Mouse (Mus musculus) urinary bladder, postnatal 25 days (tissue): ENCODE results near the gene Baz1a.
A peak's percentile ranks its signal among the peaks of the same experiment; 100 is the strongest.
"Not testable (repeated sequence)": the region's sequence is repeated elsewhere in the genome, so short reads cannot be mapped to it uniquely, and the experiment has no call there.

Experiments
- DNase-seq: peaks from one replicate; pipeline ENCODE4 v3.0.0; 2022; ENCODE audit warnings: low spot score

Baz1a gene

DNA sequence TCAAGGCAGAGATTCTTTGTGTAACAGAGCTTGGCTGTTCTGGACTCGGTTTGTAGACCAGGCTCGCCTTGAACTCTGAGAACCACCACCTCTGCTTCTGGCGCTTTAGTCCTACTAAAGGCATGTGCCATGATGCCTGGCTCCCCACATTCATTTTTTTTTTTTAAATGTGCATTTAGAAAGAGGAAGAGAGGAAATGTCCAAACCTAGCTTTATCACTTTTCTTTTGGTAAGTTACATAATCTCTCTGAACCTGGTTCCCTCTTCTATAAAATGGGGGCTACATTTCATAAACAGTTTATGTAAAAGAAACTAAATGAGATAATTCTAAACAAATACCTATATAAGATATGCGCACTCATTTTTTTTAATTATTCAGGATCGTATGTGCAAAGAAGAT, 33.2 kb downstream of the Baz1a start:
- DNase-seq: no peak

DNA sequence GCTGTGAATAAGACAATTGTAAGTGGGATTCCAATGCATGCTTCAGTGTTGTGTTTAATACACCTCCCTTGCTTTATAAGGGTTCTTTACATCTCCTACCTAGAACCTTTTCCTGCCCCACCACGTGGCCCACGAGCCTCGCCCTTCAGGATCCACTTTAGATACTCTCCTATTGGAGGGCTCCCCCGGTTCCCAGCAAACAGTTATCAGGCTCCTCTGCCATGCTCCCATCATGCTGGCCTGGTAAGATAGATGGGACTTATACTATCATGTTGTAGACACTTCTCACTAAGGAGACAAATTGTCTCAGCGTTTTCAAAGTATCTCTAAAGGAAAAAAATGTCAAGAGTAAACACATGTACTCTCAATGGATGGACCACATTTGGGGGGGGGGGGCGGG, 33.6 kb downstream of the Baz1a start:
- no peak for DNase-seq

DNA sequence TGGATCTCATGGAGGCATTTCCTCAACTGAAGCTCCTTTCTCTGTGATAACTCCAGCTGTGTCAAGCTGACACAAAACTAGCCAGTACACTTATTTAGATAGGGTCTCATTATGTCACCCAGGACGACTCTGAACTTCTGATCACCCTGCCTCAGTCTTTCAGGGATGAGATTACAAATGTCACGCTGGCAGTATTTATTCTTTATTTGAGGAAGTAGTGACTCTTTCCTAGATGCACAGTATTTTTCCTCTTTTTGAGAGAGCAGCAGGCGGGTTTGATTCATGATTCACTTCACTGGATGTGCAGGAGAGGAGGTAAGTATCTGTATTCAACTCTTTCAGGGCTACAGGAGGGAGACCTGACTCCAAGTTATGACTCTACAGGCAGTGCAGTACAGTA, 45.1 kb downstream of the Baz1a start:
- no peak for DNase-seq

DNA sequence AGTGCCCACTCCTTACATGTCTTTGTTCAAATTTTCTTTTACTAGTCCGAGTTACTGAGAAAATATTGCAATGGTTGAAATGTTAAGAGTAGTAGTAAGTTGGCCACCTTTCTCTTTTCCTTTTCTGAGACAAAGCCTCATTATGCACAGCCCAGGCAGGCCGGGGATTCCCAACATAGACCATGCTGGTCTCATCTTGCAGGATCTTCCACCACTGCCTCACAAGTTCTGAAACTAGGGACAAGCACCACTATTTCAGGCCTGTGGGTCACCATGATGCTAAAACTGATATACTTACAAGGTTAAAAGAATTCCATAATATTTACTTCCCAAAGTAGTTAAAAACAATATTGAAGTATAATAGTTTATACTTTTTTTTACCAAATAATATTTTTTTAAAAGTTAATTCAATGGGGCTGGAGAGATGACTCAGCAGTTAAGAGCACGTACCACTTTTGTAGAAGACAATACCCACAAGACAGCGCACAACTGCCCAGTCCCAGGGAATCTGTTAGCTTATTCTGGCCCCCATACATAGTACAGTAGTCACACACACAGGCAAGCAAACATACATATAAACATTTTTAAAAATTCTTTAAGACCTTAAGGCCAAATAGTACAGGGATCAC, 48.5 kb downstream of the Baz1a start:
- no peak for DNase-seq

DNA sequence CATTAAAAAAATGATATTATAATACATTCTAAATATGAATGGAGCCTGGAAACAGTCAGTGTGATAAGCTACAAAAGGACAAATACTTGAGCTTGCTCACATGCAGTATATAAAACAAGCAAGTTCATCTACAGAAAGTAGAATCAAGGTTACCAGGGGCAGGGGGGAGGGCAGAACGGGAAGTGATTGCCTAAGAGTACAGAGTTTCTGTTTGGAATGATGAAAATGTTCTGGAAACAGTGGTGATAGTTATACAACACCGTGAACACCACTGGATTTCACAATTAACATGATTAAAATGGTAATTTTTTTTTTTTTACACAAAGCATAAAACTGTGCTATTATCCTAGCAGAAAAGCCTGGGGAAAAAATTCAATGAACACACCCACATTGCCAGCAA, 54.6 kb downstream of the Baz1a start:
- DNase-seq: no peak

DNA sequence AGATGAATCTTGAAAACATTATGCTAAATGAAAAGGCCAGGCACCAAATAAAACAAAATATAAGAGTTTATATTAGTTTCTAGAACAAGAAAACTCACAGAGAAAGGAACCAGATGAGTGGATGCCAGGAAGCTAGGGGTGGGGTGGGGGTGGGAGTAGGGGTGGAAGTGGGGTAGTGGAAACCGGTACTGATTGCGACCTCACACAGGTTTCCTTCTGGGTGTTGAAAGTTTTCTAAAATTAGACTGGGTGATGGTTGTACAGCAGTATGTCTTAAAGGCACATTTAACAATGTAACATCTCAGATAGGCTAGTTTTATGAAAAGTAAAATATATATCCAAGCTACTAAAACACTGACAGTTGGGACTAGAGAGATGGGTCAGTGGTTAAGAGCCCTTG, 57.2 kb downstream of the Baz1a start:
- no peak for DNase-seq

DNA sequence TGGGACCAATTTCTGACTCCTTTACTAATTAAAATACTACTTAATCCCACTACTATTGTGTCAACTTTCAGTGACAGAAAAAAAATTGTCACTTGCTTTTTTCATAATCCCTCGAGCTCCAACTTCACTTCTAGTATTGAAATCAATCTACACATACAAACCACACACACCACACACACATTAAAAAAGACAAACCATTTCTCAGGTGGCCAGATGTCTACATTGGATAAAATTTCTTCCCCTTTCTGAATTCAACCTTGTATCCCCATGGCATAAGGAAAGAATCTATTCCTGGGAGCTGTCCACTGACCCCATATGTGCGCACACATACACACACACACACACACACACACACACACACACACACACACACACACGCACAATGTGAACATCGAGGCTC, 57.7 kb downstream of the Baz1a start:
- no peak for DNase-seq

DNA sequence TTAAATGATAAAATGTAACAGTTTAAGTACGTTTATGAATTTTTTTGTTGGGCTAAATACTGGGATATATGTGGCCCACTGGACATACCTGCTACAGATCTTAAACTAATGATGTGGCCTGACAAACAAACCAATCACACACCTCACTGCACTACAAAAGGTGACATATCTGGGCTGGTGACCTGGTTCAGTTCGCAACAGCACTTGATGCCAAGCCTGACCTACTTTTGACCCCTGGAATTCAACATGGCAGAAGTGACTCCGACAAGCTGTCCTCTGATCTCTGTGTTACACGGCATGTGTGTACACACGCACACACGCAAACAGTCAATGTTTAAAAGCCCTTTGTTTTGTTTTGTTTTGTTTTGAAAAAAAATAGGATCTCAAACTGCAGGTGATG, 68.0 kb downstream of the Baz1a start:
- DNase-seq: no peak

DNA sequence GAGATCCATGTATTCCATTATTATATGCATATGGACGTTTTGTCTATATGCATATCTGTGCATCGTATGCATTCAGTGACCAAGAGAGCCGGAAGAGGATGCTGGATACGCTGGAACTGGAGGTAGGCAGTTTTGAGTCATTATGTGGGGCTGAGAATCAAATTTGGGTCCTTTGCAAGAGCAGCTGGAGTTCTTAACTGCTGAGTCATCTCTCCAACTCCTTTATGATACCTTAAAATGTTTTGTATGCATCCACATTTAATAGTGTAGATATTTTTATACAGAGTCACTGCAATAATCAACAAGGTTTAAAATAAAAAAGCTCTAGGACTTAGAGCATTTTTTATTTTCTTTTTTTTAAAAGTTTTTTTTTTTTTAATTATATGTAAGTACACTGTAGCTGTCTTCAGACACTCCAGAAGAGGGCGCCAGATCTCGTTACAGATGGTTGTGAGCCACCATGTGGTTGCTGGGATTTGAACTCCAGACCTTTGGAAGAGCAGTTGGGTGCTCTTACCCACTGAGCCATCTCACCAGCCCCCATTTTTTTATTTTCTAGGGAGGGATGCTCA, 71.5 kb downstream of the Baz1a start:
- not testable (repeated sequence) for DNase-seq

DNA sequence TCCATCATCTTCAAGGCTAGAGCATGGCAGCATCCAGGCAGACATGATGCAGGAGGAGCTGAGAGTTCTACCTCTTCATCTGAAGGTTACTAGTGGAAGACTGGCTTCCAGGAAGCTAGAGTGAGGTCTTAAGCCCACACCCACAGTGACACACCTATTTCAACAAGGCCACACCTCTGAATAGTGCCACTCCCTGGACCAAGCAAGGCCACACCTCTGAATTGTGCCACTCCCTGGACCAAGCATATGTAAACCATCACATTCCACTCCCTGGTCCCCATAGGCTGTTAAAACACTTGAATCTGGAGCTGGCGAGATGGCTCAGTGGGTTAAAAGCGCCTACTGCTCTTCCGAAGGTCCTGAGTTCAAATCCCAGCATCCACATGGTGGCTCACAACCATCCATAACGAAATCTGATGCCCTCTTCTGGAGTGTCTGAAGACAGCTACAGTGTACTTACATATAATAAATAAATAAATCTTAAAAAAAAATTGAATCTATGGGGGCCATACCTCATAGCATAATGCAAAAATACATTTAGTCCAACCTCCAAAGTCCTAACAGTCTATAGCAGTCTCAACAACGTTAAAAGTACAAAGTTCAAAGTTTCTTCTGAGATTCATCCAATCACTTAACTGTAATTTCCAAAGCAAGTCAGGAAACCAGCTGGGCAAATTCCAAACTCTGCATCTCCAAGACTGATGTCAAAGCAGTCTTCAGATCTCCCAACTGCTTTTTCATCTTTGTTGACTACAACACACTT, 76.4 kb downstream of the Baz1a start:
- not testable (repeated sequence) for DNase-seq

DNA sequence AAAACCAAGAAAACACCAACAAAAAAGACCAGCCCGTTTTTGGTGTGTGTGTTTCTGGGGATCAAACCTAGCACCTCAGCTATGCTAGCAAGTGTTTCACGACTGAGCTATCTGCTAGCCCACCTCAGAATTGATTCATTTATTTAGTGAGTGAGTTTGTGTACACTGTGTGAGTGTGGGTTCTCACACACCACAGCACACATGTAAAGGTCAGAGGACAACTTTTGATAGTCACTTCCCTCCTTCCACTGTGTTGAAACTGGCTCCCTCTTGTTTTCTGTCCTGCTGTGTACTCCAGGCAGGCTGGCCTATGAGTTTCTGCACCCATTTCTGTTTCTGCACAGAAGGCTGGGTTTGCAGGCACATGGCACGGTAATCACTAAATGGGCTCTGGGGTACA, 103.8 kb downstream of the Baz1a start:
- DNase-seq: no peak

DNA sequence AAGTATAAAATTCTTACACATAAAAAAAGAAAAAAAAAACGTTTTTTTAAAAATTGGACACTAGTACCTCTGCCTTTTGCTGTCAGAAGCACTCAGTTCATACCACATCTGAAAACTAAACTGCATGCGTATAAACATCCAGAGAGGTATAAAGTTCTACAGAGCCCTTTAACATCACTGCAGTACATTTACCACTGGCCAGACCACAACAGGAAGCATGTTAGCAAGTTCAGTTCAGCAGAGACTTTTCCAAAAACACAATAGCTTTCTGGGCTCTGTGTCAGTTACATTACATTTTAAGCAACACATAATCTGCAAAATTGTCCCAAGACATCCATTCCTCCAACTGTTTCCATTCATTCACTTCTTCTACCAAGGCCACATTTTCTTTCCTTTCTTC, 121.6 kb downstream of the Baz1a start:
- DNase-seq: not testable (repeated sequence)

DNA sequence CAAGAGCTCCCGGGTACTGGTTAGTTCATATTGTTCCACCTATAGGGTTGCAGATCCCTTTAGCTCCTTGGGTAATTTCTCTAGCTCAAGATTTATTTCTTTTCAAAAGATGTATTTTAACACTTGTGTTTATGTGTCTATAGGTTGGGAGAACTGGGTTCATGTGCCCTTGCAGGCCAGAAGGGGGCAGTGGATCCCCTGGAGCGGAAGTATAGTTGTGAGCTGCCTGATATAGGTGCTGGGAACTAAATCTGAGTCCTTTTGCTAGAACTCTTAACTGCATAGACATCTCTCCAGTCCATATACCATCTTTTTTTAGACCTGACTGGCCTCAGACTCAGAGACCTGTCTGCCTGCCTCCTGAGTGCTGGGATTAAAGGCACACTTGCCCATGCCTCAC, 123.7 kb downstream of the Baz1a start:
- DNase-seq: no peak

DNA sequence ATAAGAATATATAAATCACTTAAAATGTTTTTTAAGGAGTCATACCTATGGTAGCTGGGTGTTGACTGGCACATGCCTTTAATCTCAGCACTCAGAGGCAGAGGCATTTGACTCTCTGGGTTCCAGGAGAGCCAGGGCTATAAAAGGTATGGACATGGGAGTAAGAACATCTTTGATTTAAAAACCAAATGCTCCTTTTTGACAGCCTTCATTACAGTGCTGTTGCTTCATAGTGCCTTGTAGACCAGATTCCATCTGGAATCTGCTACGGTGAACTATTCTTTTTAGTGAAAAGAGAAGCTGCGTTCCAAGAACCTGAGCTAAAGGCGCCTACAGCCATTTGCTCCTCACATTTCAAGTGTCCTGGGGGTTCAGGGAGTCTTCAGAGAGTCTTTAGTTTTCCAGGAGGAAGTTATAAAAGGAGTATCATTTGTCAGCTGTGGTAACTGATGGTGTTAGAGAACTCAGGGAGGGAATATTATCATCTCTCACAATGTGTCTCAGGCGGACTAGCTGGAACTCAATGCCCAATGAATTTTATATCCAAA, 126.5 kb downstream of the Baz1a start:
- no peak for DNase-seq

DNA sequence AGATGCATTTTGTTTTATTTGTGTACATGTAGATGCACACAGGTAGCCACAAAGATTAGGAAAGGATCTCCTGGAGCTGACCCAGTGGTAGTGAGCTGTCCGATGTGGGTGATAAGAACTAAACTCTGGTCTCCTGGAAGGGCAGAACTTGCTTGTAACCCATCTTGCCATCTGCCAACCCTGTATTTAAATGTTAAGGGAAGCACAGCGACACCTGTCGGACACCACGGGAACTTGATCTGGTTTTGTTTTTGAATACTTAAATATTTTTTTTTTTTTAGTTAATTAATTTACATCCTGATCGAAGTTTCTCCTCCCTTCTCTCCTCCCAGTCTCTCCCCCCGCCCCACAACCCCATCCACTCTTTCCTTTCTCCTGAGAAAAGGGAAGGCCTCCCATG, 134.5 kb downstream of the Baz1a start:
- peak; percentile 63 for DNase-seq

DNA sequence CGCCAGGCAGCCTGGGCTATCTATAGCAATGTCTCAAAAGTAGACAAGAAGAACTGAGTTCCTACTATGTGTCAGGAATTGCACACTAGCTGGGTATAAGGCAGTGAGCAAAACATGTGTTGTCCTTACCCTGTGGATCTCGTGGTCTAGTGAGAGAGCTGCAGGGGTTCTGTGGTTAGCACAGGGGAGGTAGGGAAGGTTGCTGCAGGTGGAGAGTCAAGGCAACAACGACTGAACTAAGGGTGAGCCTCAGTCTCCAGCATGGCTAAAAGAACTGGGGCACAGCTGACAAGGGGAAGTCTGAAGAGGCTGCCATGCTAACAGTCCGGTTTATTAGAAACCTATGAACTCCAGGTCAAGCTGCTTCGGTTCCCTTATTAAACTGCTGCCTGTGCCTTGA, 134.9 kb downstream of the Baz1a start:
- no peak for DNase-seq

DNA sequence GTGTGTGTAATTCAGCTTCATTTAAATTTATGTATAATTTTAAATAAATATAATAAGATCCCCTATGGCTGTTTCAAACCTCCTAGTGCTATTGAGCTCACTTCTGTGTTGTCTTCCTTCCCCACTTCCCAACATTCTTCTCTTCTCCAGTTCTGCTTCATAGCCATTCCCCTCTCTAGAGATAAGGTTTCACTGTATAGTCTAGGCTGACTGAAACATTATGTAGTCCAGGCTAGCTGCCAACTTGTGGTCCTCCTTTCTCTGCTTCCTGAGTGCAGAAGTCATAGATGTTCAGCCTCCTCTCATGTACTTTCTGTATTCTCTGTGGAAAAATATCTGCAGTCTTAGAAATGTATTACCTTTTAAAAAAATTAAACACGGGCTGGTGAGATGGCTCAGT, 136.3 kb downstream of the Baz1a start:
- DNase-seq: no peak

DNA sequence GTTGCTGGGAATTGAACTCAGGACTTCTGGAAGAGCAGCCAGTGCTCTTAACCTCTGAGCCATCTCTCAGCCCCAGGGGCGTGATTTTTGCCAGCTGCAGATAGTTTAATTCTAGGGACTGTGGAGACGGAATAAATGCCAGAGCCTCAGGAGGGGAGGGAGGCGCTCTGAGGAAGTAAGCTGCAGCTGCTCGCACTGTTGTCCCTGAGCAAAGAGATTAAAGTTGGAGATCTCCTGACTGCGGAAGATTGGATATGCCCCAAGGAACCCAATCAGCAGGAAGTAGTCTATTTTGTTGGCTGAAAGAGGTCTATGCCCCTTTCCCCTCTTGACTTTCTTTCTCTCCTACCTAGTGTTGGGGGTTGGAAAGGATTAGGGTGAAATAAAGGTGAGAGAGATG, 137.3 kb downstream of the Baz1a start:
- DNase-seq: no peak

DNA sequence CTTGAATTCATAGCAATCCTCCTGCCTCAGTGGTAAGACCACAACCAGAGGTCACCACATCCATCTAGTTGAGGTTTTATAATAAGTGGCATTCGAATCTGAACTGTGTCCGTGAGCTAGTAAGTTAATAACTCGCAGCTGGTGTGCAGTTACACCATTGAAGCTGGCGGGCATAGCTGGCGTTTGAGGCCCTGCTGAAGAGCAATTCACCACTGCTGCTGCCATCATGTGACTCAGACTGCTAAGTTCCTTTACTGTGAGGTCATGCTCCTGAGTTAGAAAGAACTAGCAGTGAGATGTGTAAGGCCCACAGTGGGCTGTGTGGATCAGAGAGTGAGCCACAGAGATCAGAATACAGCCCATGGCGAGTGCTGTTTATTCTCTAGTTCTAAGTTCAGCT, 139.4 kb downstream of the Baz1a start:
- no peak for DNase-seq

DNA sequence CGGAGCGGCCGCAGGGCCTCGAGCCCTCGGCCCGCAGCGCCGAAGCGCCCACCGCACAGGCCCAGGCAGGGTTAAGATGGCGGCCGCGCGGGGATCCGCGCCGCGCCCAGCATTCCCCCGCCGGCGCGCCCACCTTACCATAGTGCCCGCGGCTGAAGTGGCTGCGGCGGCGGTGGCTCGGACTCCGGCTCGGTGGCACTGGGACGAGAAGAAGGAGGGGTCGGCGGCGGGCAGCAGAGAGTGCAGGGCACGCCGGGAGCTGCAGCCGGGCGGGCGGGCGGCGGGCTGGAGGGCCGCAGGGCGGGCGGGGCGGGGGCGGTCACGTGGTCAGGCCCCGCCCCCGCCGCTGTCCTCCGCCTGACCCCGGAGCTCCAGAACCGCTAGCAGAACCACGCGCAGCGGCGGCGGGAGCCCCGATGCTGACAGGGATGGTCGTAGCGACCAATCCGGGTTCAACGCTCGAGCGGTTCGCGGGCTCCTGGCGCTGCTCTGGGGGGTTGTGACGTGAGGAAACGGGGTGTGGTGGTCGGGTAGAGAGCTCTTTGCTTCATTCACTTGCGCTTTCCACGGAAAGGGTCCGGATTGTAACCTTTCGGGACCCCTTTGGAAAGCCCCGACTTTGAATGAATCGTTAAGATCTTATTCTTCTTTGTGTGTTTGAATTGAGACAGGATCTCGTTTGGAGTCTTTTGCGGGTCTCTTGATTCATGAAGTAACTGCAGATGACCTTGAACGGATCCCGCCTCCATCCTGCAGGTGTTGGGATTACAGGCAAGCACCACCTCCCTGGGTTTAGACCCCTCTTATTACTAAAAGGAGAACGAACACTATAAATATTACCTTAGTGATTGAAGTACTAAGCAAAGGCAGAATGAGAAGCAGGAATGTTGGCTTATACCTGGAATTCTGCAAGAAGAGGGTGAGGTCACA, 151.3 kb downstream of the Baz1a start, which contains the start of gene Cfl2:
Gene Cfl2, minus strand, starts transcription at position 272 of the 930 bp plus-strand sequence.
- peak; percentile 78 for DNase-seq

DNA sequence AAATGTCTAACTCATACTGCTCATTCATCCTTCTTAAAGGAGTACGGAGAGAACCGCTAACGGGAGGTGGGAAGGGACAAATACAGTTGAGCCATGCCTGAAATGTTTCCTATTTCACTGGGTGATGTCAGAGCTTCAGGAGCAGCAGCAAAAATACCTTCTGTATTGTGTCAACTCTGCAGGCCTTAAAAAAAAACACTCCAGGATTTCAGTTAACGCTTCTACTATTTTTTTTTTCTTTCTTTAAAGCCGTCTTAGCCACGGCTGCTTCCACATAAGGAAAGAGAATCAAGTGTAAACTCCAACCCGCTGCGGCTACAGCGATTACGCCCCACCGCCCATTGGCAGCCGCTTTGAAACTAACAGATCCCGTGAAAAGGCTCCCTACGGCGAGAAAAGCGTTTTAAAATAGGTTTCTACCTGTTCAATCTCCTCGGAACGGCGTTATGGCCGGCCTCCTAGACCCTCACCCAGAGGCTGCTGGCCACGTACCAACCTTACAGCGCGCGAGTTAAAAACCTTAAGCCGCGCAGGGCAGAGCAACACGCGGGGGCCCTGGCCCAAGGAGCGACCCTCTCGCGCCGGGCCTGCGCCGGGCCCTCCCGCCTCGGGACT, 152.1 kb downstream of the Baz1a start:
- peak; percentile 14 for DNase-seq

DNA sequence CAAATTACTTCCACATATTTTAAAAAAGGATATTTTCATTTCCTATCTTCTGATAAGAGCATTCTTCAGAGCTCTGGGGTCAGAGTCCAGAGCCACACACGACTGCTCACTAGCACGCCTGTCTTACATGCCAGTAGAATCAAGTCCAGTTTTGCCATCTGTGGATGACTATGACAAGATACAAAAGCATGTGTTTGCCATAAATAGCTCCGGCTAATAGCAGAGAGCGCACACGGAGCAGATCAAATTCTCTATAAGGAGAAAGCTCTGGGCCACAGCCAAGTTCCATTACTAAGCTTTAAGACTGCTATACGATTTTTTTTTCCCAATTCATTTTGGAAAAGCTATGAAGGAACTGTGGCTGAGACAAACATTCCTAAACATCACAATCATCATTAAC, 154.6 kb downstream of the Baz1a start:
- no peak for DNase-seq
